Comparison of ENCODE assay signal across 19 mouse cellular contexts in the genomic region with DNA sequence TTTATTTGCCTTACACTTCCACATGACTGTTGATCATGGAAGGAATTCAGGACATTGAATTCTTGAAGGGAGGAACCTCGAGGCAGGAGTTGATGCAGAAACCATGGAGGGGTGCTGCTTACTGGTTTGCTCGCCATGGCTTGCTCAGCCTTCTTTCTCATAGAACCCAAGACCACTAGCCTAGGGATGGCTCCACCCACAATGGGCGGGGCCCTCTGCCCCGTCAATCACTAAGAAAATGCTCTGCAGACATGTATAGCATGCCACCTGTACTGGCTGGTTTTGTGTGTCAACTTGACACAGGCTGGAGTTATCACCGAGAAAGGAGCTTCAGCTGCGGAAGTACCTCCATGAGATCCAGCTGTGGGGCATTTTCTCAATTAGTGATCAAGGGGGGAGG.
"Had no signal": no experiment of that assay in that cellular context is flagged by ENCODE, and none has a peak within 500 bp of the region (broad histone marks: within the 10 kb centered on the region; RNA-seq: fewer than 3 reads in every experiment).

No protein-coding gene starts in this region.

- ATAC-seq: forebrain, embryonic 13.5 days; forebrain, embryonic 14.5 days; forebrain, embryonic 15.5 days; forebrain, embryonic 16.5 days; forebrain, postnatal 0 days had no signal

- DNase-seq: cerebellum, adult 9-11 months; cerebellum, postnatal 10 days; cerebellum, postnatal 14 days; cerebellum, postnatal 25 days; cerebellum, postnatal 36 days; embryo, embryonic 11 days; forebrain, postnatal 0 days; gastrocnemius, adult 2 months; gastrocnemius, postnatal 10 days; gastrocnemius, postnatal 14 days; gastrocnemius, postnatal 25 days; gastrocnemius, postnatal 36 days; heart, adult 11 months; heart, adult 18-20 months; heart, adult 2 months had no signal
